In the genomic region with DNA sequence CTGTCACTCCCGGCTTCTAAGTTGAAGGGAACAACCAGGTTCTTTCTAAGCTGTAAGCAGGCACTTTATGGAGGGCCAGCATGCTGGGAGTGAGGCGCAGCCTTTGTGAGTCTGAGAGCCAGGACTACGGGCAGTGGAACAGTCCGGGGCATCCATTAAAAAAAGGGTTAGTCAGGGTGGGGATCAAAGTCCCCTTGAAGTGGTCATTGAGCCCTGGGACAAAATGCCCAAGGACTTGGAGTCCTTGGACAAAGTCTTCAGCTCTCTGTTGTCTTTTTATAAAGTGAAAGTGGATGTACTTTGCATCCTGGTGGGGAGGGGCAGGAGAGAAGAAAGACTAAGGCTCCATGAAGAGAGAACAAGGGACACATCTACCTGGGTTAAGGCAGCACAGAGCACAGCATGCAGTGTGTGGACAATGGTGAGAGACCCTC, we compare ENCODE assay signal across 13 mouse cellular contexts.
DNase-seq lines count a peak whose midpoint lies in the region; ATAC-seq lines count a peak whose summit lies in the region.
"Had no signal": no experiment of that assay in that cellular context is flagged by ENCODE, and none has a peak within 500 bp of the region (broad histone marks: within the 10 kb centered on the region; RNA-seq: fewer than 3 reads in every experiment).

No protein-coding gene starts in this region.

- DNase-seq in heart, adult 18-20 months, result no peak
- DNase-seq in kidney, postnatal 36 days, result peak; percentile 64 to 73
- DNase-seq in thymus, postnatal 0 days (ENCODE audit: low spot score), result no peak
- no peak for DNase-seq in ovary, postnatal 14 days (ENCODE audit: low spot score)
- DNase-seq: cerebellum, adult 11 months; gastrocnemius, postnatal 10 days; lung, embryonic 14.5 days; right cerebral cortex, postnatal 14 days had no signal

- no peak overlapping the region for H3K9ac ChIP-seq in heart, embryonic 16.5 days (ENCODE audit: low read length)
- H3K9ac ChIP-seq: embryonic facial prominence, embryonic 15.5 days; lung, embryonic 14.5 days had no signal

- no peak overlapping the region for H3K4me2 ChIP-seq in heart, embryonic 16.5 days (ENCODE audit: low read depth, low read length)
- H3K4me2 ChIP-seq: embryonic facial prominence, embryonic 15.5 days; lung, embryonic 14.5 days had no signal

- H3K4me3 ChIP-seq in heart, embryonic 16.5 days (ENCODE audit: low read length), result no peak overlapping the region
- H3K4me3 ChIP-seq in megakaryocyte, embryonic 14.5 days (replicated peaks), result peak overlapping the region; percentile 83
- H3K4me3 ChIP-seq: embryonic facial prominence, embryonic 15.5 days had no signal

- H3K9me3 ChIP-seq in heart, embryonic 16.5 days (replicated peaks; ENCODE audit: control insufficient read depth, low read length), result no peaks in the 10 kb centered on the region
- peaks cover 3% of the 10 kb centered on the region; the same call in 1 of the 2 replicates for H3K9me3 ChIP-seq in megakaryocyte, embryonic 14.5 days
- H3K9me3 ChIP-seq: embryonic facial prominence, embryonic 15.5 days had no signal

- H3K4me1 ChIP-seq in heart, embryonic 16.5 days (ENCODE audit: control insufficient read depth, insufficient read depth, low read length), result peaks cover 27% of the 10 kb centered on the region
- peaks cover 82% of the 10 kb centered on the region for H3K4me1 ChIP-seq in megakaryocyte, embryonic 14.5 days

- peak overlapping the region; percentile 94; the same call in 1 of the 2 replicates for H3K27ac ChIP-seq in heart, embryonic 16.5 days (ENCODE audit: low read length)

- WGBS in heart, embryonic 16.5 days, result 77% methylated on average over 4 of the region's 4 CpGs

- no peaks in the 10 kb centered on the region for H3K36me3 ChIP-seq in heart, embryonic 16.5 days (ENCODE audit: control insufficient read depth, insufficient read depth)
- H3K36me3 ChIP-seq in megakaryocyte, embryonic 14.5 days (replicated peaks; ENCODE audit: low read length), result peaks cover 10% of the 10 kb centered on the region
- H3K36me3 ChIP-seq: embryonic facial prominence, embryonic 15.5 days had no signal

- no peaks in the 10 kb centered on the region for H3K27me3 ChIP-seq in heart, embryonic 16.5 days (ENCODE audit: control insufficient read depth, insufficient read depth, low read length)
- H3K27me3 ChIP-seq in megakaryocyte, embryonic 14.5 days (replicated peaks), result no peaks in the 10 kb centered on the region
- H3K27me3 ChIP-seq: embryonic facial prominence, embryonic 15.5 days had no signal

- no peak for ATAC-seq in heart, embryonic 16.5 days (replicated peaks; ENCODE audit: extremely low read depth, insufficient read depth, low FRiP score)
- no peak for ATAC-seq in megakaryocyte, adult 5-6 weeks (ENCODE audit: poor library complexity, severe bottlenecking)
- ATAC-seq: forebrain, embryonic 14.5 days had no signal

Comparison
In these comparisons a context has a peak if more than half of its experiments do, and no peak if none do; other contexts are left out.
1. DNase-seq: peak in kidney, postnatal 36 days (2 of 2); none in heart, adult 18-20 months (0 of 2), thymus, postnatal 0 days (single experiment) and ovary, postnatal 14 days (single experiment).